Mouse (Mus musculus): Measurements from ENCODE around the gene Mill1.
"Not testable (repeated sequence)": the region's sequence is repeated elsewhere in the genome, so short reads cannot be mapped to it uniquely, and the experiment has no call there.

Mill1 gene

DNA sequence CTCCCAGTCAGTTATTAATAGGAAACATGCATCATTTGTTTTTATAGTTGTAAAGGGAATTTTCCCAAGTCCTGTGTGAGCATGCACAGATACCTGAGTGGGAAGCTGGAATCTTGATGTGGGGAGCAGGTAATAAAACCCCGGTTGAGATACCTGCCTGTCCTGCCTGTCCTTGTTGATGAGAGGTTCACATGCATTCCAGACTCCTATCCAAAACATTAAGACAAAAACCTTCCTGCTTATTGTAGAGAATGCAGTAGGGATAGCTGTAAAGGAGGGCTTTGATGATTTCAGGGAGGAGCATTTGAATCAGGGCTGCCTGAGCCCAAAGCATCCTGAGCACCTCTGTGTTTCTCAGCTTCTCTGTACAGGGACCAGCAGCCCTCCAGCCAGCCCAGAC is at the start of gene Mill1:
TSS of gene Mill1 (plus strand) at position 301 of the 400 bp plus-strand sequence.
- DNase-seq: no peak

DNA sequence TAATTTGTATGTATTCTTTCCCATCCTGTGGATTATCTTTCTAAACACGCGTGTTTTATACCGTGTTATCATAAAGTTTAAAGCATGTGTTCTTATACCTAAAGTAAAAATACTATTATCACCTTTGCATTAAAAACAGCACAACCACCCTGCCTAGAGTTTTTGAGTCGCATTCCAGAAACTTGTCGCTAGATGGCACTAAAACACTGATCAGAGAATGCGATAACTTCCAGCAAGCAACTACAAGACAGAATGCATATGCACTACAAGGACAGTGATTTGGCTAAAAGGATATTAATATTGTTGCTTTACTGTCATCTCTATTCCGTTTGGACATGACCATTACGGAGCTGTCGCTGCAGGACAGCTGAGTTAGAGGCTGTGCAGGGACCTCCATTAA is 34.2 kb upstream of the Mill1 start:
- DNase-seq: peak; percentile 30

DNA sequence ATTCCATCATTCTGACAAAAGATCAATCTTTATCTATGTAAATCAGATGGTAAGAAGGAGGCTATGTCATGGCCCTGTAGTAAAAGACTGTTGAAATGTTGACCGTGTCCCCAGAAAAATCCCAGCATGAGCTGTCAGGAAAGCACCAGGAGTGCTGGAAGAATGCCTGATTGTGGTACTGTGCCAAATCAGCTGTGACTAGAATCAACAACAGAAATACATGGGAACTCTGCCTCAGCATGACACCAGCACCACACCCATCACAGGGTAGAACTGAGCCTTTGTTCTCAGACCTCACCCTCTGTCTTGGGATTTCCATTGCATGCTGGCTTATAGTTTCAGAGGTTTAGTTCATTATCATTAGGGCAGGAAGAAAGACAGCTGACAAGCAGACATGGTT is 30.4 kb upstream of the Mill1 start:
- no peak for DNase-seq

DNA sequence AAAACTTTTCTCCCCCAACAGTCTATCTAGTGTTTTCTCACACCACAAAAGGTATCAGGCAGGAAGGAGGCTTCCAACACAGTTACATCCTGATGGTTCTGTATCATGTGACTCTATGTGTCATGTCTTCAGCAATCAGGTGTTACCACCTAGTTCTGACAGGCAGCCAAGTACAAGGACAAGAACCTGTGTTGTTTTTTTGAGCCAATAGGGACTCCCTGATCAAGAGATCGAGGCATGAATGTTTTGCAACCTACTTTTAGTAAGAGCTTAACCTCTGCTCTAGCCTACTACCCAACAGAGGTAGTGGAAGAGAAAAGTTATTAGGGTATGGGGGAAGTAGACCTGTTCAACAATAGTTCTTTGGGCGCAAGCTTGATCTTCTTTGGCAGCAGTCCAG is 6.6 kb upstream of the Mill1 start:
- no peak for DNase-seq

DNA sequence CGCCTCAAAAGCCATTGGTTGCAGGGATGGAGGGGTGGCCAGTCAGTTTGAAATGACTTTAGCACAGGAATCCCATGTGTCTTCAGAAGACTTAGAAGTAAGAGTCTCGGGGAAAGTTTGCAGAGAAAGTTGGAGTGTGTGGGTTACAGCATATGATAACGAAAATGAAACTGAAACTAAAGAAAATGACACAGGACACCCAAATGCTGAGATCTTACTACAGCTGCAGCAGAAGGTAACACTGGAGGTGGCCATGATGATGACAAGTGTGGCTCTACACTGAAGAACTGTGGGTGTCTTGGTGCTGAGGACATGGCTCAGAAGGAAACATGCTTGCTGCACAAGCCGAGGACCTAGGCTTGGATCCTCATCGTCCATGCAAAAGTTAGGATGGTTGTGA is 3.9 kb upstream of the Mill1 start:
- no peak for DNase-seq

DNA sequence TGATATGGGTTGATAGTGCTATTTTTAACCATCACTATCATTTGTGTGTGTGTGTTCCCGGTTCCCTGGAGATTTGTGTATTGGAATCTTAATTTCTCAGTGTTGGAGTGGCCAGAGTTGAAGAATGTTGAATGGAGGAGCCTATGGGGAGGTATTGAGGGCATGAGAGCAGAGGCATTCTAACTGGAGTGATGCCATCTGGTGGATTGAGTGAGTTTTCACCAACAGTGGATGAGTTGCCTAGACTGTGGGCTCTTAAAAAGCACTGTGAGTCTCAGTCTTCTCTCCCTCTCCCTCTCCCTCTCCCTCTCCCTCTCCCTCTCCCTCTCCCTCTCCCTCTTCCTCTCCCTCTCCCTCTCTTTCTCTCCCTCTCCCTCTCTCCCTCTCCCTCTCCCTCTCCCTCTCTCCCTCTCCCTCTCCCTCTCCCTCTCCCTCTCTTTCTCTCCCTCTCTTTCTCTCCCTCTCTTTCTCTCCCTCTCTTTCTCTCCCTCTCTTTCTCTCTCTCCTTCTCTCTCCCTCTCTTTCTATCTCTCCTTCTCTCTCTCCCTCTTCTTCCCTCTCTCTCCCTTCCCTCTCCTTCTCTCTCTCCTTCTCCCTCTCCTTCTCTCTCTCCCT is 1.1 kb upstream of the Mill1 start:
- DNase-seq: not testable (repeated sequence)

DNA sequence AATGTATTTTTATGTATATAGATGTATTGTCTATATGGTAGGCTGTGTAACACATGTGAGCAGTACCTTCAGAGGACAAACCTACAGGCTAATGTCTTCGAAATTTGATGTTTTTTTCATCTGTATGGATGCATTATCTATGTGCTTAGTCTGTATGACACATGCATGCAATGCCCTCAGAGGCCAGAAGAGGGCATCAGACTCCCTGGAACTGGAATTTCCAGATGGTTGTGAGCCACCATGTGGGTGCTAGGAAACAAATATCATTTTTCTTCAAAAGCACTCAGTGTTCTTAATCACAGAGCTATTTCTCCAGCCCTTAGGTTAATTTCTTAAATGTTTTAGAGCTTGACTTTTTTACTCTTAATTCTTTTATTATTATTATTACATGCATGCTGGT is 15.1 kb downstream of the Mill1 start:
- no peak for DNase-seq

DNA sequence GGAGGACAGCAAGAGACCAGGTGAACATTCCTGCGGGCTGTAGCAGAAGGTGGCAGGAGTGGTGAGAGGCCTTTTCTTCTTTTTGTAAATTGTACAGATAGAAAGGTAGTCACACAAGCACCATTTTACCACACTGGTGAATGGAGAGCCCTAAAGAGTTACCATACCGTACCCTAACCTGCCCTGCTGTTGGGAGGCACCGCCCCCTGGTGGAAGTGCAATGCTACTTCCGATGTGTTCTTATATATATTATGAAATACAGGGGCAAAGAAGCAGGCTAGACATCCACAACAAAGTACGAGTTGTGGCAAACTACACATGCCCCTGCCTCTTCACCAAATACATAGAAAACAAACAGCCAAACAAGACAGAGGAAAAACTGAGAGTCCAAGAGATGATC is 19.9 kb downstream of the Mill1 start:
- DNase-seq: peak; percentile 2
